Mouse (Mus musculus): ENCODE measurements around the gene Padi4. TPM values are rescaled to one million over a fixed set of nuclear protein-coding genes. Genes with fewer than 3 reads are reported as not detected.
A peak's percentile ranks its signal among the peaks of the same experiment; 100 is the strongest.

The Padi4 gene
- polyA plus RNA-seq, 1 experiment from 2014 or later, result 0.12 TPM

GRCm38 (mm10) chr4:140701049-140701715, 72.9 kb downstream of the Padi4 start:
- H3K4me1 ChIP-seq (ENCODE audit: control insufficient read depth, insufficient read depth, low read length), result peaks cover 26% of the 10 kb centered on the region
- under 1% methylated on average over 60 of the region's 61 CpGs for WGBS
- peak overlapping the region; percentile 96 for H3K27ac ChIP-seq (replicated peaks; ENCODE audit: low read depth, low read length)
- H3K9ac ChIP-seq (replicated peaks; ENCODE audit: low read length), result peak overlapping the region; percentile 89
- peaks cover 16% of the 10 kb centered on the region for H3K36me3 ChIP-seq (ENCODE audit: control insufficient read depth, insufficient read depth, low read length)
- H3K9me3 ChIP-seq (ENCODE audit: control insufficient read depth, low read length), result no peaks in the 10 kb centered on the region
- peak; percentile 91 for DNase-seq
- H3K27me3 ChIP-seq (ENCODE audit: control insufficient read depth, insufficient read depth, low read length), result peaks cover 21% of the 10 kb centered on the region
- H3K4me3 ChIP-seq (replicated peaks; ENCODE audit: low read depth, low read length), result peak overlapping the region; percentile 90
- ATAC-seq (ENCODE audit: low FRiP score, low TSS enrichment), result peak; percentile 66; the same call in 1 of the 2 replicates
- peak overlapping the region; percentile 83 for H3K4me2 ChIP-seq (ENCODE audit: low read length)

DNA sequence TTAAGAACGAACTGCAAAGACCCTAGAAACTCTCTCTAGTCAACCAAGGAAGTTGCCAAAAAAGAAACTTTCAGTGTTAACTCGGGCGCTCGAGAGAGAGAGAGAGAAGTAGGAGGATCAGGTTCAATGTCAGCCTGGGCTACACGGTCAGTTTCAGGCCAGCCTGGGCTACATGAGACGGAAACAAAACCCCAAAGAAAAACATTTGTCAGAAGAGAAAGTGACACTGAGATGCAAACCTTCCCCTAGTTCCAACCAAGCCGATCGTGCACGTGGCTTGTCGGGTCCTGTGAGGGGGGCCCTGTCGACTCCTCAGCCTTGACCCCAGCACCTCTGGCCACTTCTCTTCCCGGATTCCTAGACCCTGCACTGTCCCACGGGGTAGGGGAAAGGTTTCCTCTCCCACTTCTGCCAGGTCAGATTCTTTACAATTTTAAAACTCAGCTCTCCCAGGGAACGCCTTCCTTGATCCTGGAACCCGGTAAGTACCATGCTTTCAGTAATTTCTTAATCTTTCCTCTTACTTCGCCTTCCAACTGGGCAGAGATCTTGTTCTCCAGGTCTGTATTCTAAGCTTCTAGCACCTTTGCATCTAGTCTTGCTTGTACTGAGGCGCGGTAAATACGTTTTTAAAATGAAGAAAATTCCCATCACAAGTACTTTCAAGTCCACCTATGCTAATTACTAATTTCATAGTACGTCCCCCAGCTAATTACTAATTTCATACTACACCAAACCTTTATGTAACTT, 73.6 kb downstream of the Padi4 start, which contains the start of gene Rcc2:
Gene Rcc2 (plus strand): TSS at position 273 of the 750 bp plus-strand sequence.
- H3K27ac ChIP-seq (replicated peaks; ENCODE audit: low read depth, low read length), result peak within 1 kb of the TSS; percentile 96
- peaks cover 9% of the 10 kb centered on the region; the same call in 1 of the 2 replicates for H3K36me3 ChIP-seq (ENCODE audit: control insufficient read depth, insufficient read depth, low read length)
- H3K4me3 ChIP-seq (replicated peaks; ENCODE audit: low read depth, low read length), result peak within 1 kb of the TSS; percentile 90
- H3K27me3 ChIP-seq (ENCODE audit: control insufficient read depth, insufficient read depth, low read length), result peaks cover 21% of the 10 kb centered on the region
- H3K9ac ChIP-seq (replicated peaks; ENCODE audit: low read length), result peak within 1 kb of the TSS; percentile 89
- H3K9me3 ChIP-seq (ENCODE audit: control insufficient read depth, low read length), result no peaks in the 10 kb centered on the region
- DNase-seq (no peak), ATAC-seq (ENCODE audit: low FRiP score, low TSS enrichment) (no peak)
- H3K4me2 ChIP-seq (ENCODE audit: low read length), result peak within 1 kb of the TSS; percentile 83
- peaks cover 26% of the 10 kb centered on the region for H3K4me1 ChIP-seq (ENCODE audit: control insufficient read depth, insufficient read depth, low read length)
- WGBS, result 8% methylated on average over 20 of the region's 20 CpGs

DNA sequence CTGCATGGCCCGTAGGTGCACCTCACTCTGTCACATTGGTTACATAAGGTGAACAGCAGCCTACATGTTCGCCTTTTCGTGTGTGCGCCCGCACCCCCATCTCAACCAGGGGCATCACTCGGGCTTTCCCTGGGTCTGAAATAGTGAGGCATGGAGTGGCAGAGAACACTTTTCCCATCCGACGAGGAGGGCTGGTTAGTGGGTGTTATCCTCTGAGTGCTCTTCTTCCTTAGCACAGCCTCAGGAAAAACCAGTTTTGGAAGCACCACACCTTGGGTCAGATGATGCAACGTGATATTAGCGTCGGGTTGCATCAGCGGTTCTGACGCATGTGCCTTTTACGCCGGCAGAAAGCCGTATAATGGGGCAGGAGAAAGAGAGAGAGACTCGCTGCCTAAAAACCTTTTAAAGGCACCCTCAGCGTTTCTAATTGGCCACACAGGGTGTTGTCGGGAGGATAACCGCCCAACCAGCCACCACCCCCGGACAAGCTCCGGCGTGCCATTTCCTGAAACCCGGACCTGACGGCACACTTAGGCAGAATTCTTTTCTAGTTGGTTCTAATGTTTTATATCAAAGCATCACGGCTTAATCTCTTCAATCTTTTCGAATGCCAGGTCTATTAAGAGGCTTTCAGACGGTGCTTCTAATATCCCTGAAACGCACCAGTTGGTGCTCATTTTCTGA, 74.5 kb downstream of the Padi4 start:
- Histone ChIP-seq H3K27me3 (ENCODE audit: control insufficient read depth, insufficient read depth, low read length) (peaks cover 21% of the 10 kb centered on the region), H3K9me3 (ENCODE audit: control insufficient read depth, low read length) (no peaks in the 10 kb centered on the region), H3K36me3 (ENCODE audit: control insufficient read depth, insufficient read depth, low read length) (0 out of 2 replicates have a peak, but pooled peaks cover under 1% of the 10 kb centered on the region), H3K4me1 (ENCODE audit: control insufficient read depth, insufficient read depth, low read length) (peaks cover 24% of the 10 kb centered on the region), H3K27ac (replicated peaks; ENCODE audit: low read depth, low read length) (no peak overlapping the region), H3K4me2 (ENCODE audit: low read length) (peak overlapping the region; percentile 51), H3K9ac (replicated peaks; ENCODE audit: low read length) (peak overlapping the region; percentile 3; the same call in 1 of the 2 replicates), H3K4me3 (replicated peaks; ENCODE audit: low read depth, low read length) (peak overlapping the region; percentile 23; the same call in 1 of the 2 replicates)
- whole genome bisulfite sequencing, result 6% methylated on average over 29 of the region's 29 CpGs
- DNase-seq, result peak; percentile 55
- no peak for ATAC-seq (ENCODE audit: low FRiP score, low TSS enrichment)

Small RNA genes within 50 kb of the gene (microRNA-seq; reads per million reads assigned to microRNA genes)
- gene Gm25951, result not detected

Other genes starting within 250 kb of the Padi4 start
- 18.7 and 24.6 TPM in 2 replicates for gene Arhgef10l, start 108.2 kb downstream of the Padi4 start, polyA plus RNA-seq (2014; fragmentation: Nextera tagmentation; extraction: Ambion mirVana)
- gene Rcc2, start 73.7 kb downstream of the Padi4 start, polyA plus RNA-seq (2014; fragmentation: Nextera tagmentation; extraction: Ambion mirVana), result 21.2 and 21.5 TPM in 2 replicates
- not detected in 2 replicates for gene Padi6, start 31.6 kb downstream of the Padi4 start, polyA plus RNA-seq (2014; fragmentation: Nextera tagmentation; extraction: Ambion mirVana)
- gene Padi3, start 36.4 kb upstream of the Padi4 start, polyA plus RNA-seq (2014; fragmentation: Nextera tagmentation; extraction: Ambion mirVana), result not detected in 2 replicates
- 0.12 TPM in 1 of 2 replicates, not detected in the other for gene Padi1, start 71.5 kb upstream of the Padi4 start, polyA plus RNA-seq (2014; fragmentation: Nextera tagmentation; extraction: Ambion mirVana)
- 1.1 and 1.7 TPM in 2 replicates for gene Padi2, start 132.1 kb upstream of the Padi4 start, polyA plus RNA-seq (2014; fragmentation: Nextera tagmentation; extraction: Ambion mirVana)
- 456 and 524 TPM in 2 replicates for gene Sdhb, start 187.0 kb upstream of the Padi4 start, polyA plus RNA-seq (2014; fragmentation: Nextera tagmentation; extraction: Ambion mirVana)
- gene Atp13a2, start 212.6 kb upstream of the Padi4 start, polyA plus RNA-seq (2014; fragmentation: Nextera tagmentation; extraction: Ambion mirVana), result 162 and 173 TPM in 2 replicates
- gene Mfap2, start 236.2 kb upstream of the Padi4 start, polyA plus RNA-seq (2014; fragmentation: Nextera tagmentation; extraction: Ambion mirVana), result 142 and 169 TPM in 2 replicates

All from midbrain, embryonic 14.5 days (tissue).